Mouse (Mus musculus) MEL-GATA-1-ER (cell line): ENCODE results near the gene Dlgap1.

Source experiments
- DNase-seq: peaks from one replicate; pipeline ENCODE4 v3.0.0-alpha.2; 2012; ENCODE audit warnings: low read depth; ENCODE audit errors: extremely low read depth

Dlgap1 gene

GRCm38 (mm10) chr17:69969021-69969815 is at the start of gene Dlgap1:
TSS of gene Dlgap1 (plus strand) at chr17:69969073.
- no peak for DNase-seq

DNA sequence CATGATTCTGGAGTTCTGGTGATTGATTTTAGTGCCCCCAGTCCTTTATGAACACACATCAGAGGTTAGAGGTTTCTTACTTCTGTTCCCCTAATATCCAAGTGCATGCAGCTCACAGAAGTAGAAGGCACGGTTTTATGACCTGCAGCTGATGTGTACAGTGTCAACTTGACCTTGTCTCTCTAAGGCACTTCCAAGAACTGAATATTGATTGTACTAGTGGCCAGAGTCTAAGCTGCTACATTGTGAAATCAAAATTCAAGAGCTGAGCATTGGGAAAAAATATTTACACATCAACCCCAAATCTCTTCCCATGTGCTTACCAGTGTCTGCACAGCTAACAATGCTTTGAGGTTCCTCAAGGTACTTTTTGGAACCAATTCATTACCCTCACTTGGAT is 13.9 kb upstream of the Dlgap1 start:
- no peak for DNase-seq

GRCm38 (mm10) chr17:69969816-69970750 is 1.2 kb downstream of the Dlgap1 start:
- DNase-seq = no peak

GRCm38 (mm10) chr17:69973081-69973480 is 4.2 kb downstream of the Dlgap1 start:
- DNase-seq = no peak

DNA sequence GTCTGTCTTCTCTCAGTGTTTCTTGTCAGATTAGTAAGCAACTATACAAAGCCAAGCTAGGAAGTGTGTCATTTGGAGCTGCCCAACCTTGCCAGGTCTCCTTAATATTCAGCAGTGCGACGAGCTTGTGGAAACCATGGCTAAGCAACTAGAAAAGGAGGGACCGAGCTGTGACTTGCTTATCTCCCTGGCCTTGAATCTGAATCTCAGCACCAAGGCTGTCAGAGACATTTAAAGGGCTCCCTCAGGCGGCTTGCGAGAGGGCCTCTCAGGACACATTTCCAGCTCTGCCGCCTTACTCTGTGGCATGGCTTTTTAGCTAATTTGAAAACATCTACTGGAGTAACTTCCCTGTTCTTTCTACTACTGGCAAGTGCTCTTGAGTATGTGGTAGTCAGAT is 5.1 kb downstream of the Dlgap1 start:
- no peak for DNase-seq

DNA sequence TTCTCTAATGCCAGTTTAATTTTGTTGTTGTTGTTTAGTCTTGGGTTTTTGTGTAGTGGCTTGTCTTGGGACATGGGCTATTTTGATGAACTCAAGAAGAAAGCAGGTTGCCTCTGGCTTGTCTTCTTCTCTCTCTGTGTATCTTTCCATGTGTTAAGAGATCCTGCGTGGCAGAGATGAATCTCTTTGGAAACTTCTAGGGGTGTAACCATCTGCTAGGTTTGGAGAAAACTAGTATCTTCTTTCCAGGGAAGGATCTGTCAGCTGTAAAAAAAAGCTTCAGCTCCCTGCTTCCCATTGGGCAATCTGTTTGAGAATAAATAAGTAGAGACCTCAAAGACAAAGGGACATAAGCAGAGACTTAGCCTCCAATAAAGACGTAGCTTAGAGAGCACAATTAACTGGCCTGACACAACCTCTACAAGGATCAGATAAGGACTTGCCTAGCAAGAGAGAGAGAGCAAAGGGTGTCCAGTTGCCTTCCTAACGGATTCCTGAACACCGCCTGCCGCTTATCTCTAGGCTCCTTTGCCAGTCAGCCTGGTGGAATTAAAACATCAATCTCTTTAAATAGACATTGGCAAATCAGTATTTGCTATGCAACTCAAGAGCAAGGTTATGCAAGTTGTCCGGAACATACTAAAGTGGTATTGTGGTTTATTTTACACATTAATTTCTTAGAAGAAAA is 13.5 kb downstream of the Dlgap1 start:
- DNase-seq = no peak

DNA sequence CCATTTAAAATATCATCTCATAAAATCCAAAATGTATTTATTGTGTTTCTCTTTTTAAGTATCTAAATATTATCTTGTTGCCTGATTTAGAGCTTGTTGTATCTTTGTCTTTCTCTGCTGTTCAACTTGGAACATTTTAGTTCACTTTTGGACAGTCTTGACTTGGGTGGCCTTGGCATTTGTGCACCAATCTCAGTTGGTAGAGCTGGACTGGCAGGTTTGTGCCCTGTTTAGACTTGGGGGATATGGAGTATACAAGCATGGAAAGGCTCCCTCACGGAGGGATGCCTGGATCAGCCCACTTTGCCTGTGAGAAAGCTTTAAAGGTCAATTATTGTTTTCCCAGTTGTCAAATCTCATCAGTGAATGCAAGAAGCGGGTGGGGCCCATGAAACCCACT is 27.5 kb downstream of the Dlgap1 start:
- DNase-seq = no peak

- no peak for DNase-seq
Measured at GRCm38 (mm10) chr17:70002026-70002425, 33.2 kb downstream of the Dlgap1 start.

DNA sequence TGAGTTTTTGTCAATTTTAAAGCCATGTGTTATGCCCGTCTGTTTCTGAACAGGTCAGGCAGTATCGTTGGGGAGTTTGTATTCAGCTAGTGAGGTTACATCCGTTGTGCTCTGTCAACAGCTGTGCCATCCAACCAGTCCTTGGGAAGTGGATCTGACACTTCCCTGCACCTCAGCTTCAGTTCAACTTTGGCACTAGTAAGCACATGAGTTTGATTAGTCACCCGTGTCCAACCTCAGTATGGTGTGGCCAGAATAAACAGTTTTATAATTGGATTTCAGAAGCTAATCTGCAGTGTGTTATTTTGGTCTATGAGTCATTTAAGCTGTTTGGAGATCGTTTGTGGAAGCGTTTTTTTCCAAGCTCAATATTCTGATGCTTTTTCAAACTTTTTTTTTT is 35.8 kb downstream of the Dlgap1 start:
- DNase-seq = no peak

DNA sequence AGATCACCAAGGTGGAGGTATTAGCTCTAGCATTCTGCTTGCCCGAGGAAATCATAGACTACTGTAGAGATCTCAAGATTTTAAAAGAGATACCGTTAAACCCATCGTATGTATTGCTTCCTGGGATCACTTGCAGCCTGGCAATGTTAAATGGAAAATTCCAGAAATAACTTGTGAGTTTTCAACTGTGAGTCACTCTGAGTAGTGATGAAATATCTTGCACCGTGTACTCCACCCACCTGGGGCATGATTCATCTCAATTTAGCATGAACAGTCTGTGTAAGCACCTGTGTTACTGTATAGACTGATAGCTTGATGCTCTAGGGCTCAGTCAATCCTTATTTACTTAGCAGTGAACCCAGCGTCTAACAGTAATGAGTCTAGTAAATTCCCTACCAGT is 38.7 kb downstream of the Dlgap1 start:
- no peak for DNase-seq

DNA sequence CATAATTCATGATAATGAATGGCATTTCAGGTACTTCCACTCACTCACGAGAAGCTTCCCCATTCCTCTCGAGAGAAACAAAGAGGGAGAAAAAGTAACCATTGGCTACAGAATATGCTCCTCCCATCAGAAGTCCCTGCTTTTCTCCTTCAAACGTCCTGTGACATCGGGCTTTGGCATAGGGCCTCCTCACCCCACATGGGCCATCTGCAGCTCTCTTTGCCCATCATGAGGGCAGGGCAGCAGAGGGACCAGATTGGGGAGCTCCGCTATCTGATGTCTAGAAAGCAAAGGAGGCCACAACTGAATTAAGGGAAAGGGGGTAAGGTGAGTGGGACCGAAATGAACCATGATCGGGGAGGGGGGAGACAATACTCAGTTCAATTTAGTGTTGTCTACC is 47.6 kb downstream of the Dlgap1 start:
- no peak for DNase-seq

DNA sequence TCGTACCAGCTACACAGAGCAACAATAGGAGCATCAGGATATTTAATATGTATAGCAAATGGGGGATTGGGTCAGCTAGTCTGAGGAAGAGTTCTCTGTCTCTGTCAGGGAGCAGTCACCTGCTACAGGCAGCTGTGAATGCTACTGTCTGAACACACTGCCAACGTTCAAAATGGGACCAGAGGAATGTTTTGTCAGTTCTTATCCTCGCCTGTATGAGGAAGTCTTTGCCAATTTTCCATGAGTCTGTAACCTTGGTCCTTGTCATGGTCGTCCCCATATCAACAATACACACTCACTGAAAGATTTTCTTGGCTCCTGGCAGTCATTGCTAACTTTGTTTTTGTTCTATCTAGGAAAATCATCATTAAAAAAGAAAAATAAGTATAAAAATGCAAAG is 51.5 kb downstream of the Dlgap1 start:
- no peak for DNase-seq

GRCm38 (mm10) chr17:70022618-70023017 is 53.7 kb downstream of the Dlgap1 start:
- no peak for DNase-seq

- DNase-seq = no peak
Measured at GRCm38 (mm10) chr17:70034862-70035261, 66.0 kb downstream of the Dlgap1 start.

DNA sequence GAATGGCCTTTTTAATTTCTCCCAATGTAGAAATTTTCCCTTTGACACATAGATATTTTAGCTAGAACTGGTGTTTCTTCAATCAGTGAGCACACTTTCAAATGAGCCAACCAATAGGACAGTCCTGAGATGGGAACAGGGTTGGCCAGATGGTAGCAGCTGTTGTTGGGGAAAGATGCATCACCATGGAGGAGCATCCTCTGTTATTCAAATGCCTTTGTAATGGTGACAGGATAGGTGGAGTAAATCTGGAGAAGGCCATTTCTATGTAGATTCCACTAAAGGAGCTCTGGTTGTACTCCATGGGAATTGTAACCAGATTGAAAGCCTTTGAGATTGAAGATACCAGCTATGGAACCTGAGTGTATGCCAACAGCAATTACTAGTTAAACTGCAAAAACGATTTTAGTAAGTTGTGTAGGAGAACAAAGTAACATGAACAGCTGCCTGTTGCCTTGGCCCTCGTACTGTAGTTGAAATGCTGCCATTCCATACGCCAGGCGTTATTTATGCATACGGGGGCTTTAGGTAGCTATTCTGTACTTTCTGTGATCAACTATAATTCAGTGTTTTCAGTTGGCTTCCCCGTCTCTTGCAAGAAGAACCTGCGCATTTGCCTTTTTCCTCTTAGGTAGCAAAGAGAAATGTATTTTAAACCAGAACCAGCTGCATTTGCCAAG is 72.0 kb downstream of the Dlgap1 start:
- no peak for DNase-seq

DNA sequence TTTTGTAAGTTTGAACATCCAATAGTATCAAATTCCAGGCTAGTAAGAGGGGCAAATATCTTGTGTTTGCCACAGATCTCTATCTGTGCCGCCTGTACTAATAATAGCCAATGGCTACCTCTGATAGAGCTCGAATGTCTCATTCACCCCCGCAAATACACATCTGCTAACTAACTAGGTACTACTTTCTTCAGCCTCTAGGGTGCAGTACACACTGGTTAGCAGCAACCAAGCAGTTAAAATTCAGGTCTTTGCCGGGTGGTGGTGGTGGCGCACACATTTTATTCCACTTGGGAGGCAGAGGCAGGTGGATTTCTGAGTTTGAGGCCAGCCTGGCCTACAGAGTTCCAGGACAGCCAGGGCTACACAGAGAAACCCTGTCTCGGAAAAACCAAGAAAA is 99.4 kb downstream of the Dlgap1 start:
- DNase-seq = no peak

GRCm38 (mm10) chr17:70072066-70072465 is 103.2 kb downstream of the Dlgap1 start:
- no peak for DNase-seq

GRCm38 (mm10) chr17:70088220-70088619 is 119.3 kb downstream of the Dlgap1 start:
- no peak for DNase-seq

- no peak for DNase-seq
Measured at GRCm38 (mm10) chr17:70090737-70091136, 121.9 kb downstream of the Dlgap1 start.

DNA sequence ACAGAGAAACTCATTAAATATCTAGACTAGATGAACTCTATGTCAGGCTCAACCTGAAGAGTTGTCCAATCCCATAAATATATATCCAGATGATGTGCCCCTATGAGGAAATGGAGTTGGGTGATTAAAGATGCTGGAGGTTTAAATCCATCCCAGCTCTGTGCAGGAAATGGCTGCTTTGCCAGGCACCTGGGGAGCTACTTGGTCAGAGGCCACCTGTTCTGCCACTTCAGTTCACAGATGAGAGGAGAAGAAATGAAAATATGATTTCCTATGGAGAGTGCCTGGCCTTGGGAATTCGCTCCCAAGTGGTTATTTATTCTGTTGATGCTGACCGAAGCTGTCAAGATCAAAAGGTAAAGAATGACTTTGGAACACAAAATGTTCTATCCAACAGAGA is 160.3 kb downstream of the Dlgap1 start:
- DNase-seq = no peak

- DNase-seq = no peak
Measured at GRCm38 (mm10) chr17:70169831-70170230, 201.0 kb downstream of the Dlgap1 start.
